Comparison of ENCODE assay signal across 14 mouse cellular contexts in genomic region chr6:145677475-145678325, GRCm38 (mm10).
A peak's percentile ranks its signal among the peaks of the same experiment; 100 is the strongest.
DNase-seq lines count a peak whose midpoint lies in the region; ATAC-seq and TF ChIP-seq lines count a peak whose summit lies in the region.
"Had no signal": no experiment of that assay in that cellular context is flagged by ENCODE, and none has a peak within 500 bp of the region (broad histone marks: within the 10 kb centered on the region; RNA-seq: fewer than 3 reads in every experiment).

No protein-coding gene starts in this region.

- dilution Hi-C loops in CH12.LX (cut with MboI; ENCODE audit: extremely low pct_ligation_motif_present, extremely low pct_unique_long_range_greater_than_20kb, low sequenced_read_pairs): no loop called here

- H3K4me1 ChIP-seq in liver, adult 2 months (ENCODE audit: control insufficient read depth, insufficient read depth, low read length): no peaks in the 10 kb centered on the region
- no peaks in the 10 kb centered on the region for H3K4me1 ChIP-seq in liver, embryonic 12.5 days
- H3K4me1 ChIP-seq in CH12.LX (ENCODE audit: control insufficient read depth in 1 of 2, insufficient read depth in 2 of 2): peaks cover 0 to 8% of the 10 kb centered on the region in 2 experiments; a peak in 2 of 4 replicates
- H3K4me1 ChIP-seq in forebrain, embryonic 15.5 days: peaks cover 2% of the 10 kb centered on the region; the same call in 1 of the 2 replicates
- H3K4me1 ChIP-seq: limb, embryonic 13.5 days; stomach, embryonic 15.5 days had no signal

- H3K9me3 ChIP-seq in liver, embryonic 12.5 days (replicated peaks): no peaks in the 10 kb centered on the region
- peaks cover 2% of the 10 kb centered on the region for H3K9me3 ChIP-seq in CH12.LX (replicated peaks; ENCODE audit: low read length)
- no peaks in the 10 kb centered on the region for H3K9me3 ChIP-seq in forebrain, embryonic 15.5 days
- H3K9me3 ChIP-seq: limb, embryonic 13.5 days; stomach, embryonic 15.5 days had no signal

- H3K4me2 ChIP-seq in liver, embryonic 12.5 days: no peak overlapping the region
- no peak overlapping the region for H3K4me2 ChIP-seq in CH12.LX (ENCODE audit: insufficient read depth, low read depth, poor library complexity, severe bottlenecking)
- no peak overlapping the region for H3K4me2 ChIP-seq in forebrain, embryonic 15.5 days (replicated peaks)
- H3K4me2 ChIP-seq: limb, embryonic 13.5 days; stomach, embryonic 15.5 days had no signal

- ATAC-seq in liver, embryonic 12.5 days: no peak
- ATAC-seq in forebrain, embryonic 15.5 days (replicated peaks): peak; percentile 96
- ATAC-seq: inflammation-experienced regulatory T-cells, adult 6 months had no signal

- no peaks in the 10 kb centered on the region for H3K27me3 ChIP-seq in liver, adult 2 months (ENCODE audit: control insufficient read depth, insufficient read depth, low read length)
- no peaks in the 10 kb centered on the region for H3K27me3 ChIP-seq in liver, embryonic 12.5 days (replicated peaks)
- no peaks in the 10 kb centered on the region for H3K27me3 ChIP-seq in CH12.LX (replicated peaks)
- H3K27me3 ChIP-seq in forebrain, embryonic 15.5 days: no peaks in the 10 kb centered on the region
- H3K27me3 ChIP-seq: limb, embryonic 13.5 days; stomach, embryonic 15.5 days had no signal

- no peaks in the 10 kb centered on the region for H3K79me2 ChIP-seq in liver, adult 2 months (ENCODE audit: control insufficient read depth, insufficient read depth, low read length)
- no peaks in the 10 kb centered on the region for H3K79me2 ChIP-seq in CH12.LX (replicated peaks; ENCODE audit: control insufficient read depth, extremely low read depth, insufficient read depth, poor library complexity, severe bottlenecking)

- 82% methylated on average over 7 of the region's 7 CpGs for WGBS in liver, adult 2 months
- 63% methylated on average over 7 of the region's 7 CpGs for WGBS in liver, embryonic 12.5 days (ENCODE audit: insufficient replicate concordance)
- 56% methylated on average over 7 of the region's 7 CpGs for WGBS in forebrain, embryonic 15.5 days

- peak; percentile 36 for DNase-seq in liver, adult 2 months (ENCODE audit: extremely low read depth, low read depth, low spot score)
- DNase-seq in CH12.LX (ENCODE audit: extremely low read depth) (peak; percentile 23), adipocyte (ENCODE audit: low spot score) (peak; percentile 69)
- no peak for DNase-seq in right cerebral cortex, postnatal 36 days (ENCODE audit: low spot score in 2 of 2)
- no peak for DNase-seq in heart, postnatal 14 days
- DNase-seq: cerebellum, adult 8-10 months; embryo, embryonic 11 days; lung, adult 2 months; thymus, postnatal 14 days had no signal

- no peak overlapping the region for H3K27ac ChIP-seq in liver, adult 2 months (replicated peaks; ENCODE audit: insufficient read depth, low read depth, low read length)
- H3K27ac ChIP-seq in liver, embryonic 12.5 days: no peak overlapping the region
- no peak overlapping the region for H3K27ac ChIP-seq in CH12.LX (ENCODE audit: insufficient read depth, low read depth)
- no peak overlapping the region for H3K27ac ChIP-seq in forebrain, embryonic 15.5 days (replicated peaks)
- H3K27ac ChIP-seq: limb, embryonic 13.5 days; stomach, embryonic 15.5 days had no signal

- in situ Hi-C loops in CH12.LX (cut with MboI; ENCODE audit: low pct_ligation_motif_present, low pct_unique_long_range_greater_than_20kb, low sequenced_read_pairs): no loop called here

- H3K9ac ChIP-seq in liver, adult 2 months (ENCODE audit: low read depth, low read length): no peak overlapping the region
- no peak overlapping the region for H3K9ac ChIP-seq in liver, embryonic 12.5 days
- H3K9ac ChIP-seq in CH12.LX (ENCODE audit: insufficient read depth, low read depth): no peak overlapping the region
- H3K9ac ChIP-seq in forebrain, embryonic 15.5 days (replicated peaks): no peak overlapping the region
- H3K9ac ChIP-seq: limb, embryonic 13.5 days; stomach, embryonic 15.5 days had no signal

- intact Hi-C loops in heart, postnatal 14 days (cut with DNase I): no loop called here

- TF ChIP-seq RAD21 in CH12.LX (IDR thresholded peaks at IDR 0.05; ENCODE audit: low read depth, low read length): no peak

- no peaks in the 10 kb centered on the region for H3K36me3 ChIP-seq in liver, adult 2 months (ENCODE audit: control insufficient read depth, insufficient read depth, low read length)
- no peaks in the 10 kb centered on the region for H3K36me3 ChIP-seq in liver, embryonic 12.5 days
- no peaks in the 10 kb centered on the region for H3K36me3 ChIP-seq in CH12.LX (replicated peaks in 1 of 2; ENCODE audit: control insufficient read depth in 1 of 2, insufficient read depth in 1 of 2, low read length in 1 of 2)
- no peaks in the 10 kb centered on the region for H3K36me3 ChIP-seq in forebrain, embryonic 15.5 days
- H3K36me3 ChIP-seq: limb, embryonic 13.5 days; stomach, embryonic 15.5 days had no signal

- no peak overlapping the region for H3K4me3 ChIP-seq in liver, adult 2 months (ENCODE audit: insufficient read depth, low read depth, low read length)
- H3K4me3 ChIP-seq in liver, embryonic 12.5 days: no peak overlapping the region
- no peak overlapping the region for H3K4me3 ChIP-seq in CH12.LX (replicated peaks in 1 of 3; ENCODE audit: low read depth in 2 of 3, low read length in 2 of 3, poor library complexity in 1 of 3)
- no peak overlapping the region for H3K4me3 ChIP-seq in forebrain, embryonic 15.5 days
- H3K4me3 ChIP-seq: limb, embryonic 13.5 days; stomach, embryonic 15.5 days had no signal

- TF ChIP-seq POLR2A in liver, adult 2 months (IDR thresholded peaks at IDR 0.05; ENCODE audit: extremely low read depth, insufficient read depth, low read length): no peak
- no peak for TF ChIP-seq POLR2A in CH12.LX (IDR thresholded peaks at IDR 0.05; ENCODE audit: low read depth, low read length)

- no peak for TF ChIP-seq CTCF in liver, adult 2 months (IDR thresholded peaks at IDR 0.05; ENCODE audit: low read depth, low read length)
- no peak for TF ChIP-seq CTCF in CH12.LX (conservative IDR thresholded peaks at IDR 0.05 in 1 of 2, IDR thresholded peaks at IDR 0.05 in 1 of 2; ENCODE audit: low read depth in 2 of 2, low read length in 2 of 2)

- TF ChIP-seq EP300 in CH12.LX (IDR thresholded peaks at IDR 0.05; ENCODE audit: low read length): no peak

TF ChIP-seq in CH12.LX, 34 proteins besides CTCF, POLR2A, EP300 and RAD21:
- TF ChIP-seq USF1 (IDR thresholded peaks at IDR 0.05; ENCODE audit: low read depth, low read length) (no peak), ETS1 (conservative IDR thresholded peaks at IDR 0.05; ENCODE audit: low read depth, low read length) (no peak), JUN (IDR thresholded peaks at IDR 0.05; ENCODE audit: insufficient read depth, low read depth, low read length) (no peak), SIN3A (IDR thresholded peaks at IDR 0.05; ENCODE audit: low read length) (no peak), TBP (conservative IDR thresholded peaks at IDR 0.05; ENCODE audit: low read depth, low read length) (no peak), HCFC1 (IDR thresholded peaks at IDR 0.05; ENCODE audit: low read depth, low read length) (no peak), E2F4 (IDR thresholded peaks at IDR 0.05; ENCODE audit: insufficient replicate concordance, low read depth, low read length) (no peak), MAZ (IDR thresholded peaks at IDR 0.05; ENCODE audit: low read depth, low read length) (no peak)

Comparison
In these comparisons a context has a peak if more than half of its experiments do, and no peak if none do; other contexts are left out.
1. DNase-seq: peak in liver, adult 2 months (single experiment), CH12.LX (single experiment) and adipocyte (single experiment); none in right cerebral cortex, postnatal 36 days (0 of 2) and heart, postnatal 14 days (0 of 2).